Mouse (Mus musculus) liver, adult 2 months (tissue): ENCODE data around the gene Patj.

Experiments used
- CTCF ChIP-seq: fragments of 200-500 bp; IDR thresholded peaks from 2 replicates; pipeline ENCODE4 v1.5.1; 2011; ENCODE audit warnings: low read depth, low read length, control low read depth
- POLR2A ChIP-seq: fragments of 200-500 bp; IDR thresholded peaks from 2 replicates; pipeline ENCODE4 v1.6.1; 2011; ENCODE audit warnings: low read length, control low read depth; ENCODE audit not compliant: insufficient read depth; ENCODE audit errors: extremely low read depth

DNA sequence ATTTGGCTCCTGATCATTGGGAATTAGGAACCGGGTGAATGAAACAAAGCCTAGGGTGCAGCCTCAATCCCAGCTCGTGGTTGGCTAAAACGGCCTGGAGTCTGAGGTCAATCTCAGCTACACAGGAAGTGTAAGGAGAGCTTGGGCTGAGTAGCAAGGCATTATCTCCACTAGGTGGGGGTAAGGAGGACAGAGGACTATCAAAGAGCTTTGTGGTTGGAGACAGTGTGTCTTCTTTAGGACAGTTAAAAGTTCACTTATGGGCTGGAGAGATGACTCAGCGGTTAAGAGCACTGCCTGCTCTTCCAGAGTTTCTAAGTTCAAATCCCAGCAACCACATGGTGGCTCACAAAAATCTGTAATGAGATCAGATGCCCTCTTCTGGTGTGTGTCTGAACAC is 329.9 kb downstream of the Patj start:
- TF ChIP-seq CTCF (no peak), POLR2A (no peak)
